Mouse (Mus musculus): ENCODE measurements around the gene Gm21983. TPM values are rescaled to one million over a fixed set of nuclear protein-coding genes. Genes with fewer than 3 reads are reported as not detected.
A peak's percentile ranks its signal among the peaks of the same experiment; 100 is the strongest.

Gene Gm21983
- total RNA-seq, 2 experiments from 2014 or later: not detected

DNA sequence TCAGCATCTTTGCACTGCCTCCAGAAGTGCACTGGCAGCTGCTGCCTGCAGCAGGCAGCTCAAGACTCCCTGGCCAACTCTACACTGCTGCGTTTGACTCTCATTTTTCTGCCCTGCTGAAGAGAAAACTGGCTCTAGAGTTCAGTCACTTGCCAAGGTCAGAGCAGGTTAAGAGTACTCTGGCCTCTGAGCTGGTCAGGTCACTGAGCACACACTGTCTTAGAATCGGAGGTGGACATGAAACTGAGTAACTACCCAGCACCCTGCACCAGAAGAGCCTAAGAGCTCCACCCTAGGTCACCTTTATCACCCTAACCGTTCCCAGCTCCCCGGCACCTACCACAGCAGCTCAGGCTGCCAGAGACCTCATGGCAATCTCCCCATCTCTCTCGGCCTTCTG is 5.1 kb upstream of the Gm21983 start:
- DNase-seq: no peak

DNA sequence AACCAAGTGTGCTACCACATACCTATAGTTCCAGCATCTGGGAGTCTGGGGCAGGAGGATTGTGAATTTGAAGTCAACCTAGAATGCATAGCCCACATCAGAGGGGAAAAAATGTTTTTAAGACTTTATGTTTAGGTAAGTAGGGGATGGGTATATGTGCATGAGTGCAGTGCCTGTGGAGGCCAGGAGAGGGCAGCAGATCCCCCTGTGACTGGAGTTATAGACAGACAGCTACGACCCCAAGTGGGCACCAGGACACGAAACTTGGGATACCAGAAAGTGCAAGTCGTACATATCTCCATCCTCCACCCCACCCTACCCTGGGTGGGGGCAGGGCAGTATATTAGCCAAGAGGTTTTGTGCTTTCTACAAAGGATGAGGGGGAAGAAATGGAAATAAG is 4.1 kb upstream of the Gm21983 start:
- no peak for DNase-seq

DNA sequence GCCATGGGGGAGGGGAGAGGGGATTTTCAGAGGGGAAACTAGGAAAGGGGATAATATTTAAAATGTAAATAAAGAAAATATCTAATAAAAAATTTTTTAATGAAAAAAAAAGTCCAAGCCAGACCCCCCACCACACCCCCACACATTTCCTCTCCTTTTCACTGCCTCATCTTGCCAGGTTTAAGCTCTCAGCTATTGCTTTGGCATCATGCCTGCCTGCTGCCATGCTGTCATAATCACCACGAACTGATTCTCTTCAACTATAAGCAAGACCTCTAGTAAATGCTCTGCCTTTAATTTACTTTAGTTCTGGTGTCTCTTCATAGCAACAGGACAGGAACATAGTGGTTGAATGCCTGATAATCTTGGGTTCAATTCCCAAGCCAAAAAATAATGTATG is 1.6 kb upstream of the Gm21983 start:
- DNase-seq: no peak

DNA sequence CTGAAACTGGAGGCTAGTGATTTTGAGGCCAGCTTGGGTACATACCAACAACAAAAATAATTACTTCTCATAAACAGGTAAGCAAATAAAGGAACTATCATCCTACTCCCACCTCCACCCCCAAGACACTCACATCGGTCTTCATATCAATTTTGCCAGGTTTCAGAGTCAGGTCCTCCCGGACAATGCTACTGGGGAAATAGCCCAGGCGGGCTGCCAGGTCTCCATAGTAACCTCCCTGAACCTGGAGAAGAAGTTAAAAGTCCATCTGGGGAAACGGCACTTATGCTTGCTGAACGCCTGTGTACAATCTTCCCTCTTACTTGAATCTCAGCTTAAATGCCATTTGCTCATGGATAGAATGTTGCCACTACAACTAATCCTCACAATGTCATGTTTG is 850 bp downstream of the Gm21983 start:
- peak; percentile 68 to 80 for DNase-seq

DNA sequence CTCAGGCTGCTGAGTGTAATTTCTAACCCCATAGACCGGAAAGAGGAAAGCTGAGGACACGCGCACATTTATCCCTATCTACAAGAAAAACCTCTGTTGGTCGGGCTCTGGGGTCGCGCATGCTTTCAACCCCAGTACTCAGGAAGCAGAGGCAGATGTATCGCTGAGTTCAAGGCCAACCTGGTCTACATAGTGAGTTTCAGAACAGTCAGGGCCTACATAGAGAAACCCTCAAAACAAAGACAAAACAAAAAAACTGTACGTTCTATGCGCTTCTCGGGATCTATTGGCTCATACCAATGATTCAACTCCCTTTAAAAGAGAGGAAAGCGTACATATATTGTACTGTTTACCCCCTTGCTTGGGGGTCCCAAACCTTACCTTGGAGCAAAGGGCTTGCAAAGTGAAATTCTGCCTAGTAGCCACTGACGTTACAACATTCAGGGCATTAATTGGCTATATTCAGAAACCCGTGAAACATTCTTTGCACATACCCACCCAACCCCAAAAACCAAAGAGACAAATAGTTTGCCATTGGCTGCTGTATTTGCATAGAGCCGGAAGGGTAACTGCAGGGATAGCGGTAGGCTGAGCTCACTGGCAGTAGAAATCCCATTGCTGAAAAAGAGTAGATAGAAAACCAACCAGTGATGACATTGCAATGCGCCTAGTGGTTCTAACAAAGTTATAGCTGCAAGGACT is 1.5 kb downstream of the Gm21983 start:
- no peak for DNase-seq

DNA sequence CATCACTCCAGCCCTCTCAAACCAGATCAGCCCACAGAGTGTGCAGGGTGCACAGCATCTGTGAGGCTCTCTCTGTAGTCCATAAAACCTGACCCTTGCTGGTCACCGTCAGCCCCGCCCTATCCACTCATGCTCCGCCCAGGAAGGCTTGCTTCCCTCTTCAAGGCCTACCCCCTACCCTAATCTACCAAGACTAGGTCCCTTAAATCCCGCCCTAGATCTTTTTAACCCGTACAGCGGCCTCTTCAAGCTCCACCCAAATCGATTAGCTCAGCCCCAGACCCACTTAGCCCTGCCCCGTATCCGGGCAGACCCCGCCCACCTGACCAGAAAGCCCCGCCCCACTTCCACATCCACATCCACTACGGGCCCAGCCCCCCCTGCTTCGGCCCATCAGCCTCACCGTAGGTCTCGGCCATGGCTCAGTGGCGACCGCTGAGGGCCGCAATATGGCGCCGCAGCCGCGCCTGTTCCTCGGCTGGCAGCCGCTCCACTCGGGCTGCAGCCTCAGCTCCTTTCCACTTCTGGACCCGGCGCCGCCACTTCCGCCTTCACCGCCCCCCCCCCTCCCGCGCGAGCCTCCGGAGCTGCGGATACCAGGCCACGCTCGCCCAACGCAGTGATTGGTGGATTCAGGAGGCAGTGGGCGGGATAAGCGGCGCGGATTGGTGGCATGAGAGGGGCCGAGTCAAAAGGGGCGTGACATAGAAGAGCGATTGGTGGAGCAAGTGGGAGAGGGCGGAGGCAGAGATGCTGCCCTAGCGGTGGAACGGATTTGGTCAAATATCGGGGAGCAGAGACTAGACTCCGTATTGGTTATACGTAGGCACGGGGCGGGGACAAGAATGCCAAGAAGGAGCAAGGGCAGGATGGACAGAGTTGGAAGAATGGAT is 2.3 kb downstream of the Gm21983 start, which contains the start of gene Rab4b:
TSS of gene Rab4b (minus strand) at position 573 of the 893 bp plus-strand sequence.
- peak; percentile 99 to 100 for DNase-seq

DNA sequence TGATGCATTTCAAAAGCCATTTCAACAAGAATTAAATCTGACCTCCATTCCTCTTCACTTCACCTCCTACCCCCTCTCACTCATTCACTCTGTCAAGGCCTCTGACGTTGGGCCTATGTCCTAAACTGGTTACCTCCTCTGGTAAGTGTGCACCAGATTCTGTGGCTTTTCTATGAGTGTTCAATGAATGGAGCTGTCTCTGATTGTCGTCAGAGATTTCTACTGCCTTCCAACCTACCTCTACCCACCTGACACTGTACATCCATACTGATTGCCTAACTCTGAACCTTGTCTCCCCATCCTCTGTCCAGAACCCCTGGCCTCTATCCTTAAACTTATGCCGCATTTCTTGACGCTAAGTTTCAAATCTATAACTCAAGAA is 3.0 kb downstream of the Gm21983 start:
- no peak for DNase-seq

DNA sequence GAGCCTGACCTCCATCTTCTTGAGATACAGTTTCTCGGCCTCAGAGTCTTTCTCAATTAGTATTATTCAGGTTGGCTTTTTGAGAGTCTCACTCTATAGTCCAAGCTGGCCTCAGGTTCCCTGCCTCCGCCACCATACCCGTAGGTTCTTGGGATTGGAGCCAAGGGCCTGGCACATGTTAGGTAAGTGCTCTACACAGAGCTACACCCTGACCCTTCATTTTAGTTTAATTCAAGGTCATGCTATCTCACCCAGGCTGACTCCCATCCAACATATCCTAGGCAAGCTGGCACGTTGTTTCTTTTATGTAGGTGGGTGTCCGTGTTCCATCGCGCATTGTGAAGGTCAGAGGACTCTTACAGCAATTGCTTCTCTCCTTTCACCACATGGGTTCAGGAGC is 6.0 kb downstream of the Gm21983 start:
- DNase-seq: no peak

DNA sequence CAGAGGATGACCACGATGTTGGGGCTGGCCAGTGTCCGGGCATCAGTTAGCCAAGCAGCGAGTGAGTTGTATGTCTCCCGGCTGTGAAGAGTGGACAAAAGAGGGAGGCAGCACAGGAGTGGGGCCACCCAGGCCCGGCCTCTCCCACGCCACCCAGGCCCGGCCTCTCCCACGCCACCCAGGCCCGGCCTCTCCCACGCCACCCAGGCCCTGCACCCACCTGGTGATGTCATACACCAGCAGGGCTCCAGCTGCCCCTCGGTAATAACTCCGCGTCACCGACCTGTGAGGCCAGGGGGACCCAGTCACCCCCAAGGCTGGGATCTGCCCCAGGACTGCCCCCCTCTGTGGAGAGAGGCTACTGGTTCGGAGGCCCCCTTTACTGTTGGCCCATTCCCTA is 6.4 kb downstream of the Gm21983 start:
- no peak for DNase-seq

DNA sequence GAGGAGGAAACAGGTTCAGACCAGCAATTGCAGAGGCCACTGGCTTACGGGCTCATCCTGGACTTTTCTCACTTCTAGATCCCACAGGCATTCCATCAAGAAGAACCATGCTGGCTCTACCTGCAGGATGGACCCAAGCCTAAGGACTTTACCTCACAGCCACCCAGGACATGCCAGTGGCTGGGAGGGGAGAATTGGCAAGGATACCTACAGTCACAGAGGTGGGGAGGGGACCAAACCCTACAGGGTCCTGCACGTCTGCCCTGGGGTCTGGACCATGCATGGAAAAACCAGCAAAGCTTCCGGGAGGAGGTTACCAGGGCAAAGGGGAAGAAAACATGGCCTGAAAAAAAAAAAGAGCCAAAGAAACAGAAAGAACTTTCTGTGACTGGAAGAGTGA is 9.9 kb downstream of the Gm21983 start:
- DNase-seq: no peak

DNA sequence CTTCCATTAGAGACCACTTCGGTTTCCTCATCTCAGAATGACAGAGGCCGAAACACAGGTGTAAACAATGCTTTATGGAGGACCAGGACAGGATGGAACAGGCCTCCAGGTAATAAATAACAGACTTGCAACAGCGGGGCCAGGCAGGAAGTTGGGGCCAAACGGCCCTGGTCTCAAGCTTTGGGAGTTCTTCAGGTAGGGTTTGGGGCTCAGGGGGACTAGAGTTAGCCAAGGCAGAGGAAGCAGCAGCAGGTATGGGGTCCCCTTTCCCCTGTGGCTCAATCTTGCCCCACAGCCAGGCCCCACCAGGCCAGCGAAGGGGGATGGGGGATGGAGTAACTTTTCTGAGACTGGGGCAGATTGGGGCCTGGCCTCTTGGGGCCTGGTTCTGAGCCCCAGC is 12.5 kb downstream of the Gm21983 start:
- DNase-seq: no peak

DNA sequence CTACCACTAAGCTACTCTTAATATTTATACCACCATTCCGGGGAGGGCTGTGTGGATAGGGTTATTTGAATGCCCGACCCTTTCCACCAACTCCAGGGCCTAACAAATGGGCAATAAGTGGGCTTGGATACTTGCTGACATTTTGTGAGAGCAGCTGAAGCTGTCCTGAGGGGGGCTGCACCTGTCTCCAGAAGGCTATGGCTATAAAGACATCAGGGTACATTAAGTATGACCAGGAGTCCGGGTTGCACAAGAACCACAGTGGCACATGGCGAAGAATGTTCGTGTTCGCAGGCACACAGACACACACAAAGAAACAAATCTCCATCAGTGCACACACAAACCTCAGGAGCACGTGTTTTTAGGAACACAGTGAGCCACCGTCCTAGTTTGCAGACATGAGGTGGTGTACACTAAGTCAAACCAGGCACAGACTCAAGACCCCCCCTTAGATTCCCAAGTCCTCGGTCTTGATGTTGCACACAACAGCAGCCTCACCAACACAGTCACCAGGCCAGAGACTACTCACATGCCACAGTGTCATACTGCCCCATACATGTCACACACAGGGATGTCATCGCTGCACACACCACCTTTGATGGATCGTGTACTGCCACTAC is 13.3 kb downstream of the Gm21983 start:
- no peak for DNase-seq

DNA sequence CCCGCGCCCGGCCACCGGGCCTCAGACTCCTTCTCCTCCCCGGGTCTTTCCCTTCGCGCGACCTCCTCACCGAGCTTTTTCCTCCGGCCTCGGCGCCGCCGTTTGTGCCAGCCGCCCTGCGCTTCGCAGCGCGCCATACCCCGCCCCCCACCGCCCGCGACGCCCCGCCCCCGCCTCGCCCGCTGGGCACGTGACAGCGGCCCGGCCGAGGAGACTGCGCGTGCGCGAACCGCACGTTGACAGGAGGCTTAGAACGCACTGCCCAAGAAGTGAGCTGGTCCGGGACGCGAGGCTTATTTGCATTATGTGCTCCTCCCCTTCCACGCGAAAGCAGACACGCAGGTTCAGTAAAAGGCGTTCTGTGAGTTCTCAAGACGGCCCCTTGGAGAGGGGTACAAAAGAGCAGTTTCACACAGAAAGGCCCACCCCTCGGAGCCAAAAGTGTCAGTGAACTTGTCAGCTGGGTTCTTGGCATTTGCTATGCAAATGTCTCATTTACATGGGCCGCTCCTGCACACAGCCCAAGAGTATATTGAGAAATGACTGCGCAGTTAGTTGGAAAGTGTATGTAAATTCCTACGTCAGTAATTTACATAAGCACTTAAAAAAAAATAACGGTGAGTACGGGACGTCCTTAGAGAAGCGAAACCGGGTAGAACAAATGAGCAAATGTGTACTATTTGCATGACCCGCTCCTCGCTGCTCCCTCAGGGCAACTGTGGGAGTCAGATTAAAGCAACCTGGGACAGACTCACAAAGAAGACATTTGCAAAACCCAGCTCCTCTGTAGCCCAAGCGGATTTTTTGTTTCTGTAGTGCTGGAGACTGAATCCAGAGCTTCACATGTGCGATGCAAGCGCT is 14.0 kb downstream of the Gm21983 start, which contains the start of gene Egln2:
TSS of gene Egln2 (minus strand) at position 189 of the 861 bp plus-strand sequence.
- peak; percentile 96 to 97 for DNase-seq

DNA sequence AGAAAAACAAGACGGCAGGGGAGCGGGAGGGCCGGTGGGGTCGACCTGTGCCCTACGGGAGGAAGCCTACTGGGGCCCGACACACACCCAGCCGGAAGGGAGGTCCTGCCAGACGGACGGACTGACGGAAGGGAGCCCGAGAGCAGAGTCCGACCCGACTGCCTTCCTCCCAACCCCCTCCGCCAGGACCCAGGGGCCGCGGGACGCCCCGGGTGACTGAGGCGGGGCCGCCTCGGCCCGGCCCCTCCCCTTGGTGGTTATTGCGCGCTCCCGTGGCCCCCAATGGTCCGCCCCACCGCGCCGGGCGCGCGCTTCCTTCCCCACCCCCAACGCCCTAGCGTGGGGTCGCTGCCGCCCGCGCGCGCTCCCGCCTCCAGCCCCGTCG is 14.7 kb downstream of the Gm21983 start:
- peak; percentile 90 to 94 for DNase-seq

DNA sequence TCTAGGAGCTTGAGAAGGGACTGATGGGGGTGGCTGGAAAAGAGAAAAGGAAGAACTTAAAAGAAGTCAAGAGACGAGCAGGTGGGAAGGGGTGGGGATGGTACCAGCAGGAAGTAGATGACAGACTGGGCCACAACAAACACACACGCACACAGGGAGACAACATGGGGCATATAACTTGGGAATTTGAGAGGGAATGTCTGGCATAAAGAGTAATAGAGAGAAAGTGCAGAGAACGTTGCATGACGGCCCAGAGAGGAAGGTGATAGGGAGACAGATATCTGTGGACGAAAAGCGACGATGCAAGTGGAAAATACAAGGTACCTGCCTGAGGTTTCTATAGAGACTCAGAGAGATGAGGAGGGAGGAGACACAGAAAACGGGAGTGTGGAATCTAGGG is 15.2 kb downstream of the Gm21983 start:
- peak in 1 of 2 experiments; percentile 31 for DNase-seq

DNA sequence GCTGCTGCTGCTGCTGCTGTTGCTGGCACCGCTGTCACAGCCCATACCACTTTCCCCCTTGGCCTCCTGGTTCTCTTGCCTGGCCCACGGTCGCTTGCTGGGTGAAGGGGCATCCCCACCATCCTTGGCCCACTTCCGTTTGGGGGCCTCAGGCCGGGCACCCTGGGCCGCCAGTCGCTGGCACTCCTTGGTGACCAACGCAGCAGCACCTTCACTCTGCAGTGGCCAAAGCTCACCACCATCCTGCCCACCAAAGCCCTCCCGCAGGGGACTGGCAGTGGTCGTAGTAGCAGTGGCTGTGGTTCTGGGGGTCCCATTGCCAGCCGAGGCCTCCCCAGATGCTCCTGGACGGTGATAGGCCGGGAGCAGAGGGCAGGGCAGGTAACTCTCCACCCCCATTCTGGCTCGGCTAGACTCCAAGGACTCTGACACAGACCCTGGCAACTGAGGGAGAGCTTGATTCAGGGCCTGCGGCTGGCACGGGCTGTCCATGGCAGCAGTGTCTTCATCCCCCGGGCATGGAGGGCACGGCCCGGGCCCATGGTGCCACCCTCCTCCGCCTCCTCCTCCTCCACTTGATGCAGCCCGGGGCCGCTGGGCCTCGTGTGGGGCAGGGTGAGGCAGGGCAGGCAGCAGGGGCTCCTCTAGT is 15.8 kb downstream of the Gm21983 start:
- DNase-seq: peak in 1 of 2 experiments; percentile 35

DNA sequence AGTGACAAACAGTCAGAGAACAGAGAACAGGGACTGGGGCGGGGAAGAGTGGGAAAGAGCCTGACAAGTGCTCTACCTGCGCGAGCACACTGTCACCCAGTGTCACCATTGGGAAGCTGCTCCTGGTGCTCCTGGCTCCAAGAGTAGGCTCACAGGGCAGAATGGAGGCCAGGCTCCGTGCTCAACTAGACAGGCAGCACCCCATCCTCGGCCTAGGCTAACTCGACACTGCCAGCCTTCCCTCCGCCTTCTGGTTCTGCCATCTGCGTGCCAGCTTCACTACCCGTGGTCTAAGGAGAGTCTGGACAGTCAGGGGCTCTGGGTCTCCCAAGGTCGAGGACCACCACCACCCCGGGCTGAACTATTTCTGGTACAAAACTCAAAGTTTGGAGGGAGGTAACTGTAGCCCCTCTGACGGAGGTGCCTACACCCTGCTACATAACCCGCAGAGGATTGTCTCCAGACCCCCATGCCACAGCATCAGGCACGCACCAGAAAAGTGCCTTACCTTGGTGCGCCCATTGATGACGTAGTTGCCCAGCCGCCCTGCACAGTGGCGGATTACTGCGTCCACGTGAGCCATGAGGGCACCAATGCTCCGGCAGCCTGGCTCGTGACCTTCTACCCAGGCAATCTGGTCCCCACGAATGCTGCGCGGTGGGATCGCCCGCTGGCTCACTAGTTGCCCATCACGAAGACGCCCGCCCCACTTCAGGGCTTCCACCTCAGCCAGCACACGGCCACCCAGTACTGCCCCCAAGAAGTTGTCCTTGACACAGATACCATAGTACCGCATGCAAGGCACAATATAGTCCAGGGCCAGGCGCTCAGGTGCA is 16.6 kb downstream of the Gm21983 start:
- DNase-seq: peak in 1 of 2 experiments; percentile 21

DNA sequence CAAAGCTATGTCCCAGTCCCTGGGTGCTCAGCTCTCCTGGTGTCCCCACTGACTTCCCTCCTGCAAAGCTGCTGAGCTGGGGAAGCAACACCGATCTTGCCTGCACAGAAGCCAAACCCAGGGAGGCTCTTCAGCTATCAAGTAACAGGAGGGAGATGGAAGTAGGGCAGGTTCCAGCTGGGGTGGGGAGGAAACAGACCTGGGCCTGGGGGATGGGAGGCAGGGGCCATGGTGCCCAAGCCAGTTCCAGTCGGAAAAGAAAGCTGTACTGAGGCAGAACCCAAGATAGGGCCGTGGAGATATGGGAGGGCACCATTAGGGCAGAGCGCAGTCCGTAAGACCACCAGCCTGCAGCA is 17.5 kb downstream of the Gm21983 start:
- no peak for DNase-seq

DNA sequence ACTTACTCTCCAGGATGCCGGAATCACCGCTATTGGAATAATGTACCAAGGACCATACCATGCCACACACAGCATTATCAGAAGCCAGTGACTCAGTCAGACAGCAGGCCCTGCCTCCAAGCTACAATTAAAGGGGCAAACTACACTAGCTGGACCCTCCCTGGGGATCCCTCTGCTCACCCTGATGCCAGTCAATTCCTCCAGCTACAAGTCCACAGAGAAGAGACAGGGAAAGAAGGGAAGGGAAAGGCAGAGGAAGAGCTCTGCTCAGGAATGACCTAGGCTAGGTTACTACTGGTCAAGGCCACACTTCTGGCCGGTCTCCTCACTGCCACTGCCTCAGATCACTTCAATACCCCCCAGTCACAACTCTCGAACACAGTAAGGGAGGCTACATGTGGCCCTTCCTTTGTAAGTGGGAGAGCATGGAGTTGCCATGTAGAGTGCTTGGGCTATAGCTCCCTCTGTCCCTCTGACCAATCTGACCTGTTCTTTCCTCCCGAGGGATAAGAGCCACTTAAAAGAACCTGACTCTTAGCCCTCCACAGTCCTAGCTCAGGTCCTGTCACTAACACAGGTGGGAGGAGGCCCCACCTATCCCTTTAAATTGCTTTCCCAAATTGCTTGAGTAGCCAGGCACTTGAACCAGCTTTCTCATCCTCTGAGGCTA is 18.0 kb downstream of the Gm21983 start:
- no peak for DNase-seq

DNA sequence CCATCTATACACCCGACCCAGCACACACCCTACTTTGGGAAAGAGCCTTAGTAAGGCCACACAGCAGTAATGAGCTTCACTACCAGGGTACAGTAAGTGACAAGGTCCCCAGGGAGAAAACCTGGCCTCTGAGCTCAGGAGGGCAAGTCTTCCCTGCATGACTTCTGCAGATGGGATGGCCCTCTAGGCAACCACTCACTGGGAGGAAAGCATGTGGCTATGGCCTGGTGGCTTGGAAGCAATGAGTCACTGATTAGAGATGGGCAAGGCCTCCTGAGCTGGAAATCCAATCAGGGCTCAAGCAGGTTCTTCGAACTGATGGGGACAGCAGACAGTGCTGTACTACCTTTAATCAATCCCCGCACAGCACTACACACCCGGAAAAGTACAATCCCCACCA is 19.1 kb downstream of the Gm21983 start:
- DNase-seq: peak in 1 of 2 experiments; percentile 61

Data from heart, adult 18-20 months (tissue).